Mouse (Mus musculus): ENCODE results near the gene Nfib. TPM values are rescaled to one million over a fixed set of nuclear protein-coding genes. Genes with fewer than 3 reads are reported as not detected.

Nfib gene
- polyA plus RNA-seq, 1 experiment: 69.3 TPM

- DNase-seq (ENCODE audit: low read depth): peak; percentile 80
- TF ChIP-seq CTCF (IDR thresholded peaks at IDR 0.05; ENCODE audit: borderline replicate concordance, extremely low read depth, insufficient read depth, insufficient read length): no peak
- no peak for TF ChIP-seq POLR2A (IDR thresholded peaks at IDR 0.05; ENCODE audit: borderline replicate concordance, extremely low read depth, insufficient read depth, insufficient read length, poor library complexity, severe bottlenecking)
Observed at GRCm38 (mm10) chr4:82492737-82493136, 212.8 kb downstream of the Nfib start.

GRCm38 (mm10) chr4:82489939-82490338 lies 215.6 kb downstream of the Nfib start:
- TF ChIP-seq CTCF (IDR thresholded peaks at IDR 0.05; ENCODE audit: borderline replicate concordance, extremely low read depth, insufficient read depth, insufficient read length) (no peak), POLR2A (IDR thresholded peaks at IDR 0.05; ENCODE audit: borderline replicate concordance, extremely low read depth, insufficient read depth, insufficient read length, poor library complexity, severe bottlenecking) (no peak)
- DNase-seq (ENCODE audit: low read depth): no peak

GRCm38 (mm10) chr4:82485910-82486309 lies 219.6 kb downstream of the Nfib start:
- DNase-seq (ENCODE audit: low read depth): no peak
- TF ChIP-seq POLR2A (IDR thresholded peaks at IDR 0.05; ENCODE audit: borderline replicate concordance, extremely low read depth, insufficient read depth, insufficient read length, poor library complexity, severe bottlenecking) (no peak), CTCF (IDR thresholded peaks at IDR 0.05; ENCODE audit: borderline replicate concordance, extremely low read depth, insufficient read depth, insufficient read length) (no peak)

- DNase-seq (ENCODE audit: low read depth): no peak
- TF ChIP-seq POLR2A (IDR thresholded peaks at IDR 0.05; ENCODE audit: borderline replicate concordance, extremely low read depth, insufficient read depth, insufficient read length, poor library complexity, severe bottlenecking) (no peak), CTCF (IDR thresholded peaks at IDR 0.05; ENCODE audit: borderline replicate concordance, extremely low read depth, insufficient read depth, insufficient read length) (no peak)
Observed at GRCm38 (mm10) chr4:82483871-82484270, 221.7 kb downstream of the Nfib start.

GRCm38 (mm10) chr4:82483298-82483697 lies 222.3 kb downstream of the Nfib start:
- TF ChIP-seq POLR2A (IDR thresholded peaks at IDR 0.05; ENCODE audit: borderline replicate concordance, extremely low read depth, insufficient read depth, insufficient read length, poor library complexity, severe bottlenecking): no peak
- no peak for TF ChIP-seq CTCF (IDR thresholded peaks at IDR 0.05; ENCODE audit: borderline replicate concordance, extremely low read depth, insufficient read depth, insufficient read length)
- DNase-seq (ENCODE audit: low read depth): no peak

GRCm38 (mm10) chr4:82480635-82481034 lies 224.9 kb downstream of the Nfib start:
- TF ChIP-seq POLR2A (IDR thresholded peaks at IDR 0.05; ENCODE audit: borderline replicate concordance, extremely low read depth, insufficient read depth, insufficient read length, poor library complexity, severe bottlenecking) (no peak), CTCF (IDR thresholded peaks at IDR 0.05; ENCODE audit: borderline replicate concordance, extremely low read depth, insufficient read depth, insufficient read length) (no peak)
- DNase-seq (ENCODE audit: low read depth): no peak

- TF ChIP-seq POLR2A (IDR thresholded peaks at IDR 0.05; ENCODE audit: borderline replicate concordance, extremely low read depth, insufficient read depth, insufficient read length, poor library complexity, severe bottlenecking) (no peak), CTCF (IDR thresholded peaks at IDR 0.05; ENCODE audit: borderline replicate concordance, extremely low read depth, insufficient read depth, insufficient read length) (peak; percentile 23; the same call in 1 of the 2 replicates)
- DNase-seq (ENCODE audit: low read depth): no peak
Observed at GRCm38 (mm10) chr4:82479394-82479793, 226.2 kb downstream of the Nfib start.

GRCm38 (mm10) chr4:82477742-82478141 lies 227.8 kb downstream of the Nfib start:
- DNase-seq (ENCODE audit: low read depth): no peak
- TF ChIP-seq CTCF (IDR thresholded peaks at IDR 0.05; ENCODE audit: borderline replicate concordance, extremely low read depth, insufficient read depth, insufficient read length) (no peak), POLR2A (IDR thresholded peaks at IDR 0.05; ENCODE audit: borderline replicate concordance, extremely low read depth, insufficient read depth, insufficient read length, poor library complexity, severe bottlenecking) (no peak)

- TF ChIP-seq POLR2A (IDR thresholded peaks at IDR 0.05; ENCODE audit: borderline replicate concordance, extremely low read depth, insufficient read depth, insufficient read length, poor library complexity, severe bottlenecking): no peak
- TF ChIP-seq CTCF (IDR thresholded peaks at IDR 0.05; ENCODE audit: borderline replicate concordance, extremely low read depth, insufficient read depth, insufficient read length): no peak
- DNase-seq (ENCODE audit: low read depth): no peak
Observed at GRCm38 (mm10) chr4:82476411-82476810, 229.1 kb downstream of the Nfib start.

- TF ChIP-seq CTCF (IDR thresholded peaks at IDR 0.05; ENCODE audit: borderline replicate concordance, extremely low read depth, insufficient read depth, insufficient read length) (no peak), POLR2A (IDR thresholded peaks at IDR 0.05; ENCODE audit: borderline replicate concordance, extremely low read depth, insufficient read depth, insufficient read length, poor library complexity, severe bottlenecking) (no peak)
- DNase-seq (ENCODE audit: low read depth): no peak
Observed at GRCm38 (mm10) chr4:82474334-82474733, 231.2 kb downstream of the Nfib start.

- DNase-seq (ENCODE audit: low read depth): no peak
- TF ChIP-seq CTCF (IDR thresholded peaks at IDR 0.05; ENCODE audit: borderline replicate concordance, extremely low read depth, insufficient read depth, insufficient read length): no peak
- TF ChIP-seq POLR2A (IDR thresholded peaks at IDR 0.05; ENCODE audit: borderline replicate concordance, extremely low read depth, insufficient read depth, insufficient read length, poor library complexity, severe bottlenecking): no peak
Observed at GRCm38 (mm10) chr4:82470938-82471320, 234.6 kb downstream of the Nfib start.

GRCm38 (mm10) chr4:82470212-82470937 lies 235.2 kb downstream of the Nfib start:
- no peak for TF ChIP-seq CTCF (IDR thresholded peaks at IDR 0.05; ENCODE audit: borderline replicate concordance, extremely low read depth, insufficient read depth, insufficient read length)
- no peak for TF ChIP-seq POLR2A (IDR thresholded peaks at IDR 0.05; ENCODE audit: borderline replicate concordance, extremely low read depth, insufficient read depth, insufficient read length, poor library complexity, severe bottlenecking)
- peak; percentile 68 for DNase-seq (ENCODE audit: low read depth)
